Mouse (Mus musculus): ENCODE data around the gene Slc25a39.

DNA sequence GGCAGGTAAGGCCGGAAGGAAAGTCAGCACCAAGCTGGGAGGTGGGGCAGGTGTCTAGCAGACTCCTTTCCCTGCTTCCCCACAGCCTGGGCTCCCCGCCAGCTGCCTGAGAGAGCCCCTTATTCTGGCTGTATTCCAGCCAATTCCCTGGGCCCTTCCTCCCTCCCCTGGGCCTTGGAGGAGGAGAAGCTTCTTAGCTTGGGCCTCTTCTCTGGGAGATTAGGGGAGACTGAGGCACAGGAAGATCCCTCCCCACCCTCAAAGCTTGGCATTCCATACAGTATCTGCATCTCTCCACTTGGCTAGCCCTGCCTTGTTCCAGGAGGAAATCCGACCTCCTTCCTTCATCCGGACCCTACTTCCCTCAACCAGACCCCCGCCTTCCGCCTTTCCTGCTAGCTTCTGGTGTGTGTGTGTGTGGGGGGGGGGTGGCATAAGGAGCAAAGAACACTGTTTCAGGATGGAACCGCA is 38.2 kb upstream of the Slc25a39 start:
- TF ChIP-seq POLR2A (IDR thresholded peaks at IDR 0.05; ENCODE audit: borderline replicate concordance, extremely low read depth, insufficient read depth, insufficient read length, poor library complexity, severe bottlenecking) = no peak
- no peak for TF ChIP-seq CTCF (IDR thresholded peaks at IDR 0.05; ENCODE audit: borderline replicate concordance, extremely low read depth, insufficient read depth, insufficient read length)
